Mouse (Mus musculus): ENCODE measurements around the gene Dapk3. TPM values are rescaled to one million over a fixed set of nuclear protein-coding genes. Genes with fewer than 3 reads are reported as not detected.

Dapk3 gene
- polyA plus RNA-seq, 1 experiment from 2014 or later = 17.8 TPM

DNA sequence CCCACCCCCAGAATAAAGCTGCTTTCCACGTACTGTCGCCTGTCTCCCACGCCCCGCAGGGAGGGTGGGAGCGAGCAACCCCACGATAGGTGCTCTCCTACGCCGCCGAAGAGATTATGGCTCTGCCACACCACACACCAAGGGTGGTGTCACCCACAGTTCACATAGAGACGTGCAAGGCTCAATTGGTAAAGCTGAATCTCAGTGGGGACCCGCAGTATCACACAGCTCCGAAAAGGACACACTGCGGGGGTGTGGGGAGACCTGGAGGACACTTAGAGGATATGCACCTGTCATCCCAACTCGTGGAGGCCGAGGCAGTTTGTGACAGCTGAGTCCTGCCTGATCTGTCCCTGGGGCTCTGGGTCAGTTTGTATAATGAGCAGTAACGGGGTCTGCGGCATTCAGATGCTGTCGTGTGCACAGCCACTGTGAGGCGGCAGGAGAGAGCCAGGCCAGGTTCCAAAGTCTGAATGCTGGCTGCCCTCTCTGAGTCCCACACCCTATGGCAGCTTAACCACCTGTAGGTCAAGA is 10.2 kb downstream of the Dapk3 start:
- WGBS (ENCODE audit: insufficient replicate concordance) = 4% methylated on average over 19 of the region's 19 CpGs
- Histone ChIP-seq H3K9ac (peak overlapping the region; percentile 71), H3K27ac (replicated peaks) (peak overlapping the region; percentile 86), H3K36me3 (replicated peaks) (peaks cover 25% of the 10 kb centered on the region), H3K4me3 (replicated peaks) (peak overlapping the region; percentile 69), H3K27me3 (peaks cover 55% of the 10 kb centered on the region), H3K4me1 (replicated peaks) (peaks cover 49% of the 10 kb centered on the region), H3K4me2 (peak overlapping the region; percentile 89), H3K9me3 (replicated peaks) (no peaks in the 10 kb centered on the region)
- peak; percentile 9; the same call in 1 of the 2 replicates for ATAC-seq (ENCODE audit: insufficient read depth)

DNA sequence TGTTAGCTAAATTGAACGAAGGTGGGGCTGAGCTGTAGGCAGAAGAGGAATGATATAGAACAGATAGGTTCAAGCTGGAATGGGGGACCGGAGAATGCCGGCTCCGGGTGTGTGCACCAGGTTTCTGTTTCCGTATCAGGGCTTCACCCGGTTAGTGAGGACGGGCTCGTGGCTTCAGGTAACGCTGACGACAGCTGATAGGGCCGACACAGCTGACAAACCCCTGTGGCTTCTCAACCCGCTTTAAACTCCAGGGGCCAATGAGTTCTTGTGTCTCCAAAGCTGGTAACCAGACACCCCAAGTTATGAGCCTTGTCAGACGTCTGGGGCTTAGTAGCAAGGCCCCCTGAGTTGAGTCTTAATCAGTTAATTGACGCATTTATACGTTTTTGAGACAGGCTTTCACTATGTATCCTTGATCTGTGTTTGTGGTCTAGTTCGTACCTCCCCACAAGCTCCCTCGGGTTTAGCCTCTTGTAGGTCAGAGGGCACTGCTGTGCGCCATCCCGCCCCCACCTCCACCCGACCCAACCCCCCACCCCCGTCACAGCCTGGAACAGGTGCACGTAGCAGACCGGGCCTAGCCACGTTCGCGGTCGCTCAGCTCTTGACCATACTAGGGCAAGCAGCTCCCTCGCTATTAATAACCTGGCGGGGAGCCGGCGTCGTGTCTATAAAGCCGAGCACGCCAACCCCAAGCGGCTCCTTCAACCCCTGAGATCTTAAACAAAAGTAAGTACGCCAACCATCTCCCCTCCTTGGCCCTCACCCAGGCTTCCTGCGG is 11.4 kb downstream of the Dapk3 start:
- Histone ChIP-seq H3K36me3 (replicated peaks) (peaks cover 16% of the 10 kb centered on the region), H3K27ac (replicated peaks) (no peak overlapping the region), H3K9me3 (replicated peaks) (no peaks in the 10 kb centered on the region), H3K9ac (no peak overlapping the region), H3K4me3 (replicated peaks) (peak overlapping the region; percentile 10; the same call in 1 of the 2 replicates), H3K4me2 (peak overlapping the region; percentile 44), H3K4me1 (replicated peaks) (peaks cover 49% of the 10 kb centered on the region), H3K27me3 (peaks cover 62% of the 10 kb centered on the region)
- 9% methylated on average over 37 of the region's 37 CpGs for WGBS (ENCODE audit: insufficient replicate concordance)
- no peak for ATAC-seq (ENCODE audit: insufficient read depth)

GRCm38 (mm10) chr10:81195300-81195699 is 12.5 kb downstream of the Dapk3 start:
- H3K4me2 ChIP-seq = no peak overlapping the region
- ATAC-seq (ENCODE audit: insufficient read depth) = no peak
- H3K9ac ChIP-seq = no peak overlapping the region
- H3K4me1 ChIP-seq (replicated peaks) = peaks cover 43% of the 10 kb centered on the region
- 47% methylated on average over 4 of the region's 4 CpGs for WGBS (ENCODE audit: insufficient replicate concordance)
- H3K36me3 ChIP-seq (replicated peaks) = peaks cover 9% of the 10 kb centered on the region
- no peak overlapping the region for H3K4me3 ChIP-seq (replicated peaks)
- peaks cover 73% of the 10 kb centered on the region for H3K27me3 ChIP-seq
- H3K27ac ChIP-seq (replicated peaks) = no peak overlapping the region
- no peaks in the 10 kb centered on the region for H3K9me3 ChIP-seq (replicated peaks)

GRCm38 (mm10) chr10:81196470-81197065 is 13.8 kb downstream of the Dapk3 start:
- H3K4me3 ChIP-seq (replicated peaks) = no peak overlapping the region
- H3K36me3 ChIP-seq (replicated peaks) = no peaks in the 10 kb centered on the region
- peaks cover 30% of the 10 kb centered on the region for H3K4me1 ChIP-seq (replicated peaks)
- WGBS (ENCODE audit: insufficient replicate concordance) = 49% methylated on average over 11 of the region's 11 CpGs
- ATAC-seq (ENCODE audit: insufficient read depth) = no peak
- peaks cover 73% of the 10 kb centered on the region for H3K27me3 ChIP-seq
- no peak overlapping the region for H3K4me2 ChIP-seq
- H3K9ac ChIP-seq = no peak overlapping the region
- no peaks in the 10 kb centered on the region for H3K9me3 ChIP-seq (replicated peaks)
- no peak overlapping the region for H3K27ac ChIP-seq (replicated peaks)

DNA sequence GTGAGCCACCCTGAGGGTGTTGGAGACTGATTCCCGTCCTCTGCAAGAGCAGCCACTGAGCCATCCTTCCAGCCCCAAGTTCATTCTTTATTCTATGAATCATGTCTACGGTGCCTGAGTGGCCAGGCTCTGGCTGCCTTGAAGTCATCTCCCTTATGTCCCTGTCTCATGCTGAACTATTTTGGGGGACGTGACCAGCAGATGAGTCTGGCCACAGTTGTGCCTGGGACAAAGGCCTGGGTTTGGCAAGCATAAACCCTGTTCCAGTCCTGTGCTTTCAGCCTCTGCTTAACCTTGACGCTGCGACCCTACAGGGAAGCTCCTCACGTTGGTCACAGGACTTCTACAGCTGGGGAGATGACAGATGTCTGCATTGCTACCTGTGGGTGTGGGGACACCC is 14.5 kb downstream of the Dapk3 start:
- Histone ChIP-seq H3K36me3 (replicated peaks) (no peaks in the 10 kb centered on the region), H3K4me1 (replicated peaks) (peaks cover 24% of the 10 kb centered on the region), H3K27ac (replicated peaks) (no peak overlapping the region), H3K4me3 (replicated peaks) (no peak overlapping the region), H3K27me3 (peaks cover 73% of the 10 kb centered on the region), H3K4me2 (no peak overlapping the region), H3K9ac (no peak overlapping the region), H3K9me3 (replicated peaks) (no peaks in the 10 kb centered on the region)
- ATAC-seq (ENCODE audit: insufficient read depth) = no peak
- WGBS (ENCODE audit: insufficient replicate concordance) = 42% methylated on average over 6 of the region's 6 CpGs

GRCm38 (mm10) chr10:81198230-81198629 is 15.4 kb downstream of the Dapk3 start:
- no peak for ATAC-seq (ENCODE audit: insufficient read depth)
- H3K27me3 ChIP-seq = peaks cover 64% of the 10 kb centered on the region
- no peak overlapping the region for H3K4me3 ChIP-seq (replicated peaks)
- H3K9me3 ChIP-seq (replicated peaks) = no peaks in the 10 kb centered on the region
- no peaks in the 10 kb centered on the region for H3K36me3 ChIP-seq (replicated peaks)
- no peak overlapping the region for H3K27ac ChIP-seq (replicated peaks)
- no peak overlapping the region for H3K9ac ChIP-seq
- peaks cover 24% of the 10 kb centered on the region for H3K4me1 ChIP-seq (replicated peaks)
- 2% methylated on average over 9 of the region's 9 CpGs for WGBS (ENCODE audit: insufficient replicate concordance)
- no peak overlapping the region for H3K4me2 ChIP-seq

DNA sequence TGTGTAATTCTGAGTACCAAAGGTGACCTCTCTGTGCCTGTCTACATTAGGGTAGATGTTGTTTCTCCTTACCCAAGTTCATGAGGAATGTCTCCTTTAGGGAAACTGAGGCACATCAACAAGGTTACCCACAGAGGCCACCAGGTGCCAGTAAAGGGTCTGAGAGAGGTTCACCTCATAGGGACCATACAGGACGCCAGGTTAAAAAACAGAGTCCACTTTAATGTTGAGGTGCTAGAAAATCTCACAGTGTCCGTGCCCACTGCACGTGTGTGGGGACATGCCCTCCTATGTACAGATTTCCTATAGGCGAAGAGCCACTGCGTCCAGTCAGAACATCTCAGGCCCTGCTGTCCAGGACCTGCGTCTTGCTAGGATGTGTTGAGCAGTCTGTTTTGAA is 16.2 kb downstream of the Dapk3 start:
- no peaks in the 10 kb centered on the region for H3K36me3 ChIP-seq (replicated peaks)
- ATAC-seq (ENCODE audit: insufficient read depth) = no peak
- no peak overlapping the region for H3K9ac ChIP-seq
- no peaks in the 10 kb centered on the region for H3K9me3 ChIP-seq (replicated peaks)
- H3K4me2 ChIP-seq = no peak overlapping the region
- WGBS (ENCODE audit: insufficient replicate concordance) = 69% methylated on average over 6 of the region's 6 CpGs
- peaks cover 26% of the 10 kb centered on the region for H3K4me1 ChIP-seq (replicated peaks)
- peaks cover 56% of the 10 kb centered on the region for H3K27me3 ChIP-seq
- no peak overlapping the region for H3K4me3 ChIP-seq (replicated peaks)
- H3K27ac ChIP-seq (replicated peaks) = no peak overlapping the region

GRCm38 (mm10) chr10:81200141-81200540 is 17.3 kb downstream of the Dapk3 start:
- WGBS (ENCODE audit: insufficient replicate concordance) = 74% methylated on average over 13 of the region's 13 CpGs
- no peak overlapping the region for H3K9ac ChIP-seq
- H3K4me1 ChIP-seq (replicated peaks) = peaks cover 22% of the 10 kb centered on the region
- H3K4me2 ChIP-seq = no peak overlapping the region
- no peak for ATAC-seq (ENCODE audit: insufficient read depth)
- H3K36me3 ChIP-seq (replicated peaks) = no peaks in the 10 kb centered on the region
- no peak overlapping the region for H3K4me3 ChIP-seq (replicated peaks)
- H3K27me3 ChIP-seq = peaks cover 47% of the 10 kb centered on the region
- no peak overlapping the region for H3K27ac ChIP-seq (replicated peaks)
- no peaks in the 10 kb centered on the region for H3K9me3 ChIP-seq (replicated peaks)

- peaks cover 46% of the 10 kb centered on the region for H3K27me3 ChIP-seq
- no peak overlapping the region for H3K4me2 ChIP-seq
- H3K4me3 ChIP-seq (replicated peaks) = no peak overlapping the region
- H3K9me3 ChIP-seq (replicated peaks) = no peaks in the 10 kb centered on the region
- ATAC-seq (ENCODE audit: insufficient read depth) = no peak
- no peak overlapping the region for H3K9ac ChIP-seq
- WGBS (ENCODE audit: insufficient replicate concordance) = 64% methylated on average over 20 of the region's 20 CpGs
- H3K27ac ChIP-seq (replicated peaks) = no peak overlapping the region
- no peaks in the 10 kb centered on the region for H3K36me3 ChIP-seq (replicated peaks)
- H3K4me1 ChIP-seq (replicated peaks) = peaks cover 22% of the 10 kb centered on the region
These were observed 17.9 kb downstream of the Dapk3 start for GRCm38 (mm10) chr10:81200605-81201287.

DNA sequence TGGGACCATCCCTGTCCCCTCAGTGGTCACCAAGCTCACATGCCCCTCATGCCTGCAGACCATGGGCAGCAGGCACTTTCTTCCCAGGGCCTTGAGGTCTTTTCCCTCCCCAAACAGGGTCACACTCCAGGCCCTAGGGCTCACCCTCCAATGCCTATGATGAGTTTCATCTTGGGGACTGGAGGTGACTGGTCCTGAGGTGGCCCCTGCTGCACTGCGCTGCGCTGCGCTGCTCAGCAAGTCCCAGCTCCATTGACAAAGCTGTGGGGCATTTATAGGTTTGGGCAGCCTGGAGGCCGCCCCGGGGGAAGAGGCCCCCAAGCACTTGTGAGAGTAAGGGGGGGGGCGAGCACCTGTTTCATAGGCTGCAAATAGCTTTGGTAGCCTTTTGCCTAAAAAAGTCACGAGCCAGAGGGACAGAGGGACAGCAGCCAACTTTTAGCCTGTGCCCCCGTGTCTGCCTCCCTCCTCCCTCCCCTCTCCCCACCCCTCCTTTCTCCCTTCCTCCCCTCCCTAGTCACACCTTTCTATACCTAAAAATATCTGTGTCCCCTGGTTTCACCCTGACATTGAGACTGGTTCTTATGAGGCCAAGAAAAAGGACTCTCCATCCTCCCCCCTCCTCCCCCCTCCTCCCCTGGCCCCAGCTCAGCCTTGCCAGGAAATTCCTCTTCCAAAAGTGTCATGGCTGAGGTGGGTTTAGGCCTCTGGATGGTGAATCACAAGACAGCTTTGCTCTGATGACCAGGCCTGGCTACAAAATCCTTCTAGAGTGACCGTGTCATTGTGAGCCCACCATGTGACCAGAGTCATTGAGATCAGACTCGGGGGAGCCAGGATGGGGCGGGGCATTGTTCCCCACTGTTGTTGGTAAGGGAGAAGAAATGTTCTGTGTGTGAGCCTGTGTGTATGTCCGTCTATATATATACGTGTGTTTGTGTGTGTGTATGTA is 19.3 kb downstream of the Dapk3 start, which contains the start of gene Nmrk2:
Nmrk2 (minus strand) TSS at position 245 of the 952 bp plus-strand sequence.
- Histone ChIP-seq H3K27ac (replicated peaks) (no peak within 1 kb of the TSS), H3K9ac (no peak within 1 kb of the TSS), H3K4me2 (no peak within 1 kb of the TSS), H3K27me3 (peaks cover 40% of the 10 kb centered on the region), H3K9me3 (replicated peaks) (no peaks in the 10 kb centered on the region), H3K4me3 (replicated peaks) (no peak within 1 kb of the TSS), H3K36me3 (replicated peaks) (no peaks in the 10 kb centered on the region), H3K4me1 (replicated peaks) (peaks cover 22% of the 10 kb centered on the region)
- ATAC-seq (ENCODE audit: insufficient read depth) = no peak
- 64% methylated on average over 13 of the region's 13 CpGs for WGBS (ENCODE audit: insufficient replicate concordance)
